Mouse (Mus musculus) CD8-positive naive resting alpha-beta T cell, adult 57 days (primary cell): Measurements from ENCODE around the gene Cyp2a4. TPM values are rescaled to one million over a fixed set of nuclear protein-coding genes. Genes with fewer than 3 reads are reported as not detected.

Experiments
- total RNA-seq: library from RNA; stranded (reverse); gene quantifications from one replicate; pipeline ENCODE4 v1.2.4, GENCODE M21; 2023

Cyp2a4 gene
- not detected for total RNA-seq

DNA sequence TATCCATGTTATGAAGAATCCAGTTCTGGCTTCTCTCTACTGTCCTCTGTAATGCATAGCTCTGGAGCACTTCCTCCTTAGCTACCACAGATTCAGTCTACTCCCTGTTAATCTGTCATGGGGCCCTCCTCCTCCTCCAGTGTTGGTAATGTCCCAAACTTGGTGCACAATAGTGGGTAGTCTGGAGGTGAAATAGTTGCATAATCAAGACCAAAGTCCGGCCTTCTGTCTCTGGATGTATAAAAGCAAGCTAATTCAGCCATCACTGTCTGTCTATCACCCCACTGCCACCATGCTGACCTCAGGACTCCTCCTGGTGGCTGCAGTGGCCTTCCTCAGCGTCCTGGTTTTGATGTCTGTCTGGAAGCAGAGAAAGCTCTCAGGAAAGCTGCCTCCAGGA is at the start of gene Cyp2a4:
Gene Cyp2a4 (plus strand): TSS at position 244 of the 400 bp plus-strand sequence.

DNA sequence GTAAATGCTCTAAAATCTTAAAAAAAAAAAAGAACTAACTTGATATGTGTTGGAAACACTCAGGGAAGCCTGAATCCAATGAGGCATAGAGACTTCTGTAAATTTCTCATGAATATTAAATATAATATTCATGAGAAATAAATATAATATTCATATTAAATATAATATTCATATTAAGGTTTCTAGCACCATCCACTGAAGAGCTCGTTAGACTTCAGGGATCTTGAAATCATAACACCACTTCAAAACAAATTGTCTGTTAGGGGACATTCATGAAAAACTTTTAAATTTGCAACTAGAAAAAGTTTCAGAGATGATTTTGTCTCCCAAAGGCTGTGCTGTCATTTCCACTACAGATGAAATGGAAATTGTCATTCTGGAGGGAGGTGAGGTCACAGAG is 46.9 kb upstream of the Cyp2a4 start, which contains the start of gene Vmn1r184:
Gene Vmn1r184 (plus strand): TSS at position 301 of the 400 bp plus-strand sequence.

Other genes starting within 250 kb of the Cyp2a4 start
- gene Cyp2b13, start 245.7 kb upstream of the Cyp2a4 start, total RNA-seq, result not detected
- gene Cyp2b9, start 133.8 kb upstream of the Cyp2a4 start, total RNA-seq, result not detected
- gene Vmn1r184, start 46.8 kb upstream of the Cyp2a4 start, total RNA-seq, result not detected
- not detected for gene Nlrp9c, start 96.5 kb downstream of the Cyp2a4 start, total RNA-seq
- not detected for gene Nlrp4a, start 127.9 kb downstream of the Cyp2a4 start, total RNA-seq
- gene Nlrp9a, start 227.9 kb downstream of the Cyp2a4 start, total RNA-seq, result not detected